Mouse (Mus musculus) CH12.LX (cell line): ENCODE results near the gene Grm8. TPM values are rescaled to one million over a fixed set of nuclear protein-coding genes. Genes with fewer than 3 reads are reported as not detected.

Experiments
- DNase-seq: peaks from one replicate; pipeline ENCODE4 v3.0.0-alpha.2; 2013; ENCODE audit errors: extremely low read depth
- H3K27ac ChIP-seq: 2 replicates; pipeline ENCODE4 v1.5.1; 2012; ENCODE audit warnings: low read depth, mild to moderate bottlenecking, control low read depth, moderate library complexity; ENCODE audit not compliant: insufficient read depth
- H3K27me3 ChIP-seq: replicated peaks from 2 replicates; pipeline ENCODE3; 2012; ENCODE audit warnings: inconsistent platforms
- H3K36me3 ChIP-seq, 2 experiments: replicated peaks in 1 of 2; 2 replicates each; pipeline versions ENCODE3 to v1.6.1; 2012; ENCODE audit warnings: inconsistent platforms in 1 of 2, low read length in 1 of 2, mild to moderate bottlenecking in 1 of 2, mixed read lengths in 1 of 2, moderate library complexity in 1 of 2; ENCODE audit not compliant: control insufficient read depth in 1 of 2, insufficient read depth in 1 of 2
- H3K4me1 ChIP-seq, 2 experiments: 2 replicates each; pipeline ENCODE4 v1.6.1; 2012; ENCODE audit warnings: inconsistent platforms in 1 of 2, moderate library complexity in 1 of 2; ENCODE audit not compliant: insufficient read depth in 2 of 2, control insufficient read depth in 1 of 2
- H3K4me2 ChIP-seq: 2 replicates; pipeline ENCODE4 v1.6.1; 2012; ENCODE audit warnings: low read depth, mild to moderate bottlenecking, control low read depth; ENCODE audit not compliant: poor library complexity, insufficient read depth, severe bottlenecking
- H3K4me3 ChIP-seq, 3 experiments: fragments of 150-350 bp in 1 of 3; sonication (generic) in 1 of 3; replicated peaks in 1 of 3; 2 replicates each; pipeline versions ENCODE3 to v1.5.1; 2011 to 2012; ENCODE audit warnings: low read depth in 2 of 3, low read length in 2 of 3, mild to moderate bottlenecking in 2 of 3, moderate library complexity in 2 of 3, control low read depth in 1 of 3, improper control_type of control experiment in 1 of 3, inconsistent platforms in 1 of 3, mixed read lengths in 1 of 3; ENCODE audit not compliant: poor library complexity in 1 of 3
- H3K79me2 ChIP-seq: replicated peaks from 2 replicates; pipeline ENCODE4 v1.6.1; 2012; ENCODE audit warnings: mild to moderate bottlenecking, moderate library complexity; ENCODE audit not compliant: control insufficient read depth, poor library complexity, insufficient read depth, severe bottlenecking; ENCODE audit errors: extremely low read depth
- H3K9ac ChIP-seq: 2 replicates; pipeline ENCODE4 v1.6.1; 2012; ENCODE audit warnings: low read depth, mild to moderate bottlenecking, control low read depth, moderate library complexity; ENCODE audit not compliant: insufficient read depth
- H3K9me3 ChIP-seq: replicated peaks from 2 replicates; pipeline ENCODE3; 2012; ENCODE audit warnings: low read length, inconsistent platforms, mixed read lengths
- BHLHE40 ChIP-seq: IDR thresholded peaks from 2 replicates; pipeline ENCODE4 v1.6.1; 2011; ENCODE audit warnings: mild to moderate bottlenecking, low read depth, low read length, improper control_type of control experiment
- CHD1 ChIP-seq: IDR thresholded peaks from 2 replicates; pipeline ENCODE4 v1.6.1; 2012; ENCODE audit warnings: low read depth, low read length, improper control_type of control experiment, inconsistent platforms
- E2F4 ChIP-seq: IDR thresholded peaks from 2 replicates; pipeline ENCODE4 v1.6.1; 2011; ENCODE audit warnings: low read depth, low read length, improper control_type of control experiment; ENCODE audit not compliant: insufficient replicate concordance
- ELF1 ChIP-seq: IDR thresholded peaks from 2 replicates; pipeline ENCODE4 v1.6.1; 2014; ENCODE audit warnings: low read depth, mild to moderate bottlenecking, inconsistent platforms, low read length, improper control_type of control experiment
- IRF4 ChIP-seq: IDR thresholded peaks from 2 replicates; pipeline ENCODE4 v1.6.1; 2014; ENCODE audit warnings: low read depth, mild to moderate bottlenecking, inconsistent platforms, low read length, improper control_type of control experiment
- JUN ChIP-seq: IDR thresholded peaks from 2 replicates; pipeline ENCODE4 v1.6.1; 2011; ENCODE audit warnings: low read depth, mild to moderate bottlenecking, low read length, improper control_type of control experiment, moderate library complexity; ENCODE audit not compliant: insufficient read depth
- JUND ChIP-seq: conservative IDR thresholded peaks from 2 replicates; pipeline ENCODE4 v1.6.1; 2011; ENCODE audit warnings: low read depth, low read length, improper control_type of control experiment
- MAX ChIP-seq: IDR thresholded peaks from 2 replicates; pipeline ENCODE4 v1.6.1; 2011; ENCODE audit warnings: low read length, improper control_type of control experiment
- MAZ ChIP-seq: IDR thresholded peaks from 2 replicates; pipeline ENCODE4 v1.6.1; 2012; ENCODE audit warnings: low read depth, mild to moderate bottlenecking, inconsistent platforms, low read length, improper control_type of control experiment, moderate library complexity
- MXI1 ChIP-seq: IDR thresholded peaks from 2 replicates; pipeline ENCODE4 v1.6.1; 2011; ENCODE audit warnings: mild to moderate bottlenecking, low read depth, low read length, improper control_type of control experiment
- MYC ChIP-seq: IDR thresholded peaks from 2 replicates; pipeline ENCODE4 v1.6.1; 2011; ENCODE audit warnings: low read depth, mild to moderate bottlenecking, improper control_type of control experiment, low read length
- NELFE ChIP-seq: IDR thresholded peaks from 2 replicates; pipeline ENCODE4 v1.6.1; 2011; ENCODE audit warnings: low read depth, low read length, improper control_type of control experiment
- NRF1 ChIP-seq: IDR thresholded peaks from 2 replicates; pipeline ENCODE4 v1.6.1; 2014; ENCODE audit warnings: low read depth, mild to moderate bottlenecking, inconsistent platforms, low read length, improper control_type of control experiment, moderate library complexity
- PAX5 ChIP-seq: IDR thresholded peaks from 2 replicates; pipeline ENCODE4 v1.6.1; 2012; ENCODE audit warnings: low read length, inconsistent platforms, mixed read lengths
- RAD21 ChIP-seq: IDR thresholded peaks from 2 replicates; pipeline ENCODE4 v1.6.1; 2011; ENCODE audit warnings: low read depth, mild to moderate bottlenecking, low read length, improper control_type of control experiment, moderate library complexity
- SIN3A ChIP-seq: IDR thresholded peaks from 2 replicates; pipeline ENCODE4 v1.6.1; 2012; ENCODE audit warnings: low read length, improper control_type of control experiment, inconsistent platforms
- SMC3 ChIP-seq: IDR thresholded peaks from 2 replicates; pipeline ENCODE4 v1.6.1; 2011; ENCODE audit warnings: low read depth, low read length, improper control_type of control experiment
- TBP ChIP-seq: conservative IDR thresholded peaks from 2 replicates; pipeline ENCODE4 v1.6.1; 2011; ENCODE audit warnings: low read depth, low read length, improper control_type of control experiment
- TCF12 ChIP-seq: IDR thresholded peaks from 2 replicates; pipeline ENCODE4 v1.6.1; 2014; ENCODE audit warnings: low read depth, mild to moderate bottlenecking, inconsistent platforms, low read length, improper control_type of control experiment
- UBTF ChIP-seq: IDR thresholded peaks from 2 replicates; pipeline ENCODE4 v1.6.1; 2012; ENCODE audit warnings: low read depth, mild to moderate bottlenecking, inconsistent platforms, low read length, improper control_type of control experiment, moderate library complexity
- USF1 ChIP-seq: IDR thresholded peaks from 2 replicates; pipeline ENCODE4 v1.6.1; 2014; ENCODE audit warnings: low read depth, mild to moderate bottlenecking, inconsistent platforms, low read length, improper control_type of control experiment
- ZC3H11A ChIP-seq: IDR thresholded peaks from 2 replicates; pipeline ENCODE4 v1.6.1; 2012; ENCODE audit warnings: low read depth, mild to moderate bottlenecking, inconsistent platforms, low read length, improper control_type of control experiment
- ZKSCAN1 ChIP-seq: IDR thresholded peaks from 2 replicates; pipeline ENCODE4 v1.6.1; 2012; ENCODE audit warnings: low read depth, inconsistent platforms, low read length, improper control_type of control experiment, borderline replicate concordance
- dilution Hi-C: fragments of 300-500 bp; cut with MboI; formaldehyde crosslinking; loops from 2 replicates; pipeline ENCODE4 v1.14.3; 2020; ENCODE audit warnings: low sequenced_read_pairs; ENCODE audit not compliant: extremely low pct_unique_long_range_greater_than_20kb, extremely low pct_ligation_motif_present
- in situ Hi-C: fragments of 300-500 bp; cut with MboI; formaldehyde crosslinking; loops from 3 replicates; pipeline ENCODE4 v1.14.3; 2019; ENCODE audit warnings: low sequenced_read_pairs, low pct_ligation_motif_present, low pct_unique_long_range_greater_than_20kb, mixed read lengths
- polyA plus RNA-seq: library from polyadenylated mRNA; unstranded; fragments of >175 nt; gene quantifications from 2 replicates; pipeline ENCODE4 v1.2.1, GENCODE M21; 2012; ENCODE audit warnings: low read depth; ENCODE audit not compliant: insufficient read length
- total RNA-seq, 2 experiments: library from RNA; depleted of rRNA; stranded (reverse); fragments of 300-350 nt in 1 of 2; fragments of >200 nt in 1 of 2; gene quantifications; 2 replicates each; pipeline ENCODE4 v1.2.3; 2012 to 2014

The Grm8 gene
- total and polyA plus RNA-seq, 3 experiments = 0.08 to 0.72 (median 0.21) TPM

GRCm38 (mm10) chr6:28128871-28129270 is 6.1 kb downstream of the Grm8 start:
- H3K4me3 ChIP-seq = no peak overlapping the region
- H3K36me3 ChIP-seq = no peaks in the 10 kb centered on the region
- no peak for DNase-seq
- H3K9ac ChIP-seq = no peak overlapping the region
- dilution Hi-C loops (no loop called here), in situ Hi-C loops (no loop called here)
- H3K4me2 ChIP-seq = no peak overlapping the region
- no peaks in the 10 kb centered on the region for H3K79me2 ChIP-seq
- H3K27ac ChIP-seq = no peak overlapping the region
- no peaks in the 10 kb centered on the region for H3K9me3 ChIP-seq
- H3K4me1 ChIP-seq = no peaks in the 10 kb centered on the region
- no peaks in the 10 kb centered on the region for H3K27me3 ChIP-seq
- no peak for TF ChIP-seq MAZ
- TF ChIP-seq SMC3 = no peak
- no peak for TF ChIP-seq ZC3H11A
- no peak for TF ChIP-seq IRF4
- no peak for TF ChIP-seq ZKSCAN1
- no peak for TF ChIP-seq TBP
- TF ChIP-seq USF1 = no peak
- no peak for TF ChIP-seq RAD21
- no peak for TF ChIP-seq E2F4
- no peak for TF ChIP-seq CHD1
- TF ChIP-seq SIN3A = no peak
- TF ChIP-seq BHLHE40 = no peak
- TF ChIP-seq TCF12 = no peak
- TF ChIP-seq UBTF = no peak
- TF ChIP-seq MXI1 = no peak
- no peak for TF ChIP-seq PAX5
- no peak for TF ChIP-seq MYC

DNA sequence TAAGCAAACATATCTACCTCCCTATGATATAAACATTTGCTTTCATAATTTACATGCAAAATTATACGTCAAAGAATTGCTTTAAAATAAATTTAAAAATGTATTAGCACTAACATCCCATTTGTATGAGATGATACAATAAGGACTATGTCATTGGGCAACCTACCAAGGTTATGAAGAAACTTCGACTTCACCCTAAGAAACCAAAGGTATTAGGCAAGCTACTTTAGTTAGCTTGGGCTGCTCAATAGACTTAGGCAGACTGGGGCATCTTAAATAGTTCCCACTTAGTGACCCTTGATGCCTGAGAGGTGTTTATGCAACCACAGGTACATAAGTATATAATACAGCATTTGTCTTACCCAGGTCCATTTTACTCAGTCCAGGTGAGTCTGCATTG is 19.5 kb downstream of the Grm8 start:
- dilution Hi-C loops = no loop called here
- H3K9me3 ChIP-seq = no peaks in the 10 kb centered on the region
- H3K79me2 ChIP-seq = no peaks in the 10 kb centered on the region
- TF ChIP-seq USF1 (no peak), CHD1 (no peak), NELFE (no peak), NRF1 (no peak), ELF1 (no peak), MAX (no peak), MYC (no peak), JUND (no peak), JUN (no peak), ZKSCAN1 (no peak)
- no peak overlapping the region for H3K4me3 ChIP-seq
- no peak for DNase-seq
- no peak overlapping the region for H3K9ac ChIP-seq
- H3K27me3 ChIP-seq = no peaks in the 10 kb centered on the region
- in situ Hi-C loops = no loop called here
- H3K4me2 ChIP-seq = no peak overlapping the region
- no peaks in the 10 kb centered on the region for H3K4me1 ChIP-seq
- no peak overlapping the region for H3K27ac ChIP-seq
- no peaks in the 10 kb centered on the region for H3K36me3 ChIP-seq
